Mouse (Mus musculus) hindbrain, embryonic 16.5 days (tissue): Measurements from ENCODE around the gene Rph3al. TPM values are rescaled to one million over a fixed set of nuclear protein-coding genes. Genes with fewer than 3 reads are reported as not detected.
A peak's percentile ranks its signal among the peaks of the same experiment; 100 is the strongest.

ENCODE experiments used
- ATAC-seq: fragments of 200-750 bp; cut with Nextera tagmentation; 2 replicates; pipeline ENCODE4 v1.8.0; 2017; ENCODE audit warnings: moderate TSS enrichment, moderate library complexity
- H3K27ac ChIP-seq: fragments of 300-500 bp; sonication (generic); 2 replicates; pipeline ENCODE4 v1.5.1; 2014; ENCODE audit warnings: low read depth, mild to moderate bottlenecking, control low read depth, low read length, moderate library complexity
- H3K27me3 ChIP-seq: fragments of 300-500 bp; sonication (generic); replicated peaks from 2 replicates; pipeline ENCODE4 v1.6.1; 2014; ENCODE audit warnings: low read length; ENCODE audit not compliant: control insufficient read depth, insufficient read depth
- H3K36me3 ChIP-seq: fragments of 300-500 bp; sonication (generic); 2 replicates; pipeline ENCODE4 v1.6.1; 2014; ENCODE audit warnings: mild to moderate bottlenecking, low read length, moderate library complexity, mixed read lengths; ENCODE audit not compliant: control insufficient read depth, insufficient read depth
- H3K4me1 ChIP-seq: fragments of 300-500 bp; sonication (generic); 2 replicates; pipeline ENCODE4 v1.6.1; 2014; ENCODE audit warnings: low read depth, low read length; ENCODE audit not compliant: control insufficient read depth, insufficient read depth
- H3K4me2 ChIP-seq: fragments of 300-500 bp; sonication (generic); 2 replicates; pipeline ENCODE4 v1.6.1; 2014; ENCODE audit warnings: mild to moderate bottlenecking, low read length, control low read depth, moderate library complexity
- H3K4me3 ChIP-seq: fragments of 300-500 bp; sonication (generic); 2 replicates; pipeline ENCODE4 v1.5.1; 2014; ENCODE audit warnings: mild to moderate bottlenecking, low read length, control low read depth, moderate library complexity
- H3K9ac ChIP-seq: fragments of 300-500 bp; sonication (generic); 2 replicates; pipeline ENCODE4 v1.6.1; 2014; ENCODE audit warnings: low read depth, mild to moderate bottlenecking, control low read depth, low read length, moderate library complexity
- H3K9me3 ChIP-seq: fragments of 300-500 bp; sonication (generic); 2 replicates; pipeline ENCODE4 v1.6.1; 2014; ENCODE audit warnings: mild to moderate bottlenecking, low read length, moderate library complexity; ENCODE audit not compliant: control insufficient read depth
- WGBS: fragments of 180-500 bp; shearing (Covaris S2); extraction: QIAGEN DNeasy Blood & Tissue Kit; methylation state at CpG from one replicate; pipeline ENCODE4 v1.1.7; 2014; 5-methylcytosine and 5-hydroxymethylcytosine counted together
- polyA plus RNA-seq: library from polyadenylated mRNA; unstranded; fragments of >200 nt; fragmentation: Nextera tagmentation; extraction: Ambion mirVana; gene quantifications from 2 replicates; pipeline ENCODE4 v1.2.1, GENCODE M21; 2015

The Rph3al gene
- polyA plus RNA-seq, 1 experiment from 2014 or later: 3.4 TPM

GRCm38 (mm10) chr11:75865859-75866258 lies 72.4 kb downstream of the Rph3al start:
- Histone ChIP-seq H3K4me2 (no peak overlapping the region), H3K4me1 (peaks cover 41% of the 10 kb centered on the region), H3K27me3 (no peaks in the 10 kb centered on the region), H3K9ac (peak overlapping the region; percentile 2; the same call in 1 of the 2 replicates), H3K36me3 (no peaks in the 10 kb centered on the region), H3K9me3 (no peaks in the 10 kb centered on the region), H3K4me3 (no peak overlapping the region), H3K27ac (peak overlapping the region; percentile 44; the same call in 1 of the 2 replicates)
- WGBS: 23% methylated on average over 9 of the region's 9 CpGs
- ATAC-seq: no peak

DNA sequence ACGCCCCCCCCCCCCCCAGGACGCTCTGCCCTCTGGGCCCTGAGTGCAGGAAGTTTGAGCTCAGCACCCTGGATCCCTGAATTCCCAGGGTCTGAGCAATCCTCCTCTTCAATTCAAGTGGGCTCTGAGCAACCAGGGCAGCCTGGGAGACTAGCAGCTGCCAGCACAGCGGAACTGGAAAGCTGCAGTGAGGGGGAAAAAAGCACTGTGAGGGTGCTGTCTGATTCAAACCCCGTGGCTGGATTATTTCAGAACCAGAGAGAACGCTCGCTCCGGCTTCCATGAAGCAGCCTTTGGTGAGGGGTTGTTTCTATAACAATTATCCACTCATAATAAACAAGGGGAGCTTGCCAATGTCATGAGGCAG lies 73.0 kb downstream of the Rph3al start:
- H3K4me3 ChIP-seq: no peak overlapping the region
- no peak overlapping the region for H3K9ac ChIP-seq
- no peaks in the 10 kb centered on the region for H3K27me3 ChIP-seq
- H3K9me3 ChIP-seq: no peaks in the 10 kb centered on the region
- no peak overlapping the region for H3K4me2 ChIP-seq
- H3K4me1 ChIP-seq: peaks cover 40% of the 10 kb centered on the region
- H3K27ac ChIP-seq: peak overlapping the region; percentile 44; the same call in 1 of the 2 replicates
- WGBS: 31% methylated on average over 7 of the region's 7 CpGs
- H3K36me3 ChIP-seq: no peaks in the 10 kb centered on the region
- ATAC-seq: peak; percentile 16; the same call in 1 of the 2 replicates

GRCm38 (mm10) chr11:75864529-75865252 lies 73.5 kb downstream of the Rph3al start:
- Histone ChIP-seq H3K9me3 (no peaks in the 10 kb centered on the region), H3K9ac (no peak overlapping the region), H3K4me2 (no peak overlapping the region), H3K27me3 (no peaks in the 10 kb centered on the region), H3K27ac (no peak overlapping the region), H3K4me1 (peaks cover 34% of the 10 kb centered on the region), H3K36me3 (no peaks in the 10 kb centered on the region), H3K4me3 (no peak overlapping the region)
- 24% methylated on average over 4 of the region's 4 CpGs for whole genome bisulfite sequencing
- peak; percentile 28; the same call in 1 of the 2 replicates for ATAC-seq

DNA sequence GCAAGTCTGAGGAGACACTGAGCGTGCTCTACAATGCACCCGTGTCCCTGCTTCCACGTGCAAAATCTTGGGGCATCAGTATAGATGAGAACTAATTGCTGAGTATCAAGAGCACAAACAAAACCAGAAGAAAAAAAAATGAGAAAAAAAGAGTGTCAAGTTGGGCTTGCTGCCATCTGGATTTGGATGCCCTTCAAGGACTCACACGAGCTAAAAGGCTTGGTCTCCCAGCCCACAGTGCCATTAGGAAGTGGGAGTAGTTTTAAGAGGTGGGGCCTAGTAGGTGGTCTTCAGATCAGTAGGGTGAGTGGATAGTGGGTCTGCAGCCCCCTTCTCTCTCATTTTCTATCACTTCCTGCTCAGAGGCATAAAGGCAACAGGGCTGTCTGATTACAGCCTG lies 75.8 kb downstream of the Rph3al start:
- Histone ChIP-seq H3K36me3 (no peaks in the 10 kb centered on the region), H3K4me3 (no peak overlapping the region), H3K9ac (no peak overlapping the region), H3K4me2 (no peak overlapping the region), H3K9me3 (no peaks in the 10 kb centered on the region), H3K27me3 (no peaks in the 10 kb centered on the region), H3K4me1 (peaks cover 36% of the 10 kb centered on the region), H3K27ac (no peak overlapping the region)
- no peak for ATAC-seq
- 68% methylated on average over 4 of the region's 4 CpGs for WGBS

GRCm38 (mm10) chr11:75861653-75862052 lies 76.6 kb downstream of the Rph3al start:
- Histone ChIP-seq H3K9me3 (no peaks in the 10 kb centered on the region), H3K4me1 (peaks cover 34% of the 10 kb centered on the region), H3K4me3 (no peak overlapping the region), H3K9ac (peak overlapping the region; percentile 46; the same call in 1 of the 2 replicates), H3K36me3 (no peaks in the 10 kb centered on the region), H3K27me3 (no peaks in the 10 kb centered on the region), H3K4me2 (no peak overlapping the region), H3K27ac (no peak overlapping the region)
- no peak for ATAC-seq
- whole genome bisulfite sequencing: 48% methylated on average over 4 of the region's 4 CpGs

DNA sequence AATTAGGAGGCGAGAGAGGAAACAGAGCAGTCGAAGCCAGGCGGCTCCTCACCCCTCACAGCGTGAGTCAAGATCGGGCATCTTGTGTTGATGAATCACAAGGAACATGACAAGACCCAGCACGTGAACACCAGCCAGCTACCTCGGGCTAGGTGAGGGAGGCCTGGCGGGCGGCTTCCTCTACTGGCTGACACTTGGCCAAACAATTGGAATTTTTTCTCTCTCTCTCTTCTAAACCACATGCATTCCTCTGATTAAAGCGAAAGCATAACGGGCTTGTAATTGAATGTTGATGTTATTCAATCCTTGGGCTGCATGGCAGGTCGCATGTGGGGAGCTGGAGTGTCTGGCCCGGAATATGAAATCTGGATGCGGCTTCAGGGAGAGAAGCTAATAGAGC lies 77.0 kb downstream of the Rph3al start:
- H3K4me1 ChIP-seq: peaks cover 31% of the 10 kb centered on the region
- H3K4me2 ChIP-seq: no peak overlapping the region
- no peaks in the 10 kb centered on the region for H3K27me3 ChIP-seq
- H3K36me3 ChIP-seq: no peaks in the 10 kb centered on the region
- H3K9ac ChIP-seq: peak overlapping the region; percentile 46; the same call in 1 of the 2 replicates
- no peaks in the 10 kb centered on the region for H3K9me3 ChIP-seq
- ATAC-seq: peak; percentile 14; the same call in 1 of the 2 replicates
- 37% methylated on average over 14 of the region's 14 CpGs for WGBS
- H3K27ac ChIP-seq: no peak overlapping the region
- H3K4me3 ChIP-seq: no peak overlapping the region

GRCm38 (mm10) chr11:75859460-75859859 lies 78.8 kb downstream of the Rph3al start:
- no peak overlapping the region for H3K9ac ChIP-seq
- no peaks in the 10 kb centered on the region for H3K9me3 ChIP-seq
- no peak for ATAC-seq
- peaks cover 18% of the 10 kb centered on the region for H3K4me1 ChIP-seq
- H3K4me3 ChIP-seq: no peak overlapping the region
- WGBS: 58% methylated on average over 8 of the region's 8 CpGs
- H3K36me3 ChIP-seq: no peaks in the 10 kb centered on the region
- no peak overlapping the region for H3K4me2 ChIP-seq
- no peaks in the 10 kb centered on the region for H3K27me3 ChIP-seq
- no peak overlapping the region for H3K27ac ChIP-seq

- no peak overlapping the region for H3K4me2 ChIP-seq
- peaks cover 16% of the 10 kb centered on the region for H3K4me1 ChIP-seq
- ATAC-seq: peak; percentile 30; the same call in 1 of the 2 replicates
- no peak overlapping the region for H3K27ac ChIP-seq
- H3K9me3 ChIP-seq: no peaks in the 10 kb centered on the region
- no peak overlapping the region for H3K9ac ChIP-seq
- no peaks in the 10 kb centered on the region for H3K36me3 ChIP-seq
- no peak overlapping the region for H3K4me3 ChIP-seq
- WGBS: 13% methylated on average over 2 of the region's 2 CpGs
- H3K27me3 ChIP-seq: no peaks in the 10 kb centered on the region
Measured at GRCm38 (mm10) chr11:75858975-75859374, 79.3 kb downstream of the Rph3al start.

- no peak for ATAC-seq
- WGBS: 87% methylated on average over 3 of the region's 3 CpGs
- no peaks in the 10 kb centered on the region for H3K27me3 ChIP-seq
- H3K4me1 ChIP-seq: peaks cover 16% of the 10 kb centered on the region
- no peak overlapping the region for H3K27ac ChIP-seq
- no peaks in the 10 kb centered on the region for H3K9me3 ChIP-seq
- no peaks in the 10 kb centered on the region for H3K36me3 ChIP-seq
- H3K9ac ChIP-seq: no peak overlapping the region
- H3K4me2 ChIP-seq: no peak overlapping the region
- H3K4me3 ChIP-seq: no peak overlapping the region
Measured at GRCm38 (mm10) chr11:75857781-75858180, 80.4 kb downstream of the Rph3al start.
